Mouse (Mus musculus) intestine, embryonic 15.5 days (tissue): ENCODE data around the gene Smarca4. TPM values are rescaled to one million over a fixed set of nuclear protein-coding genes. Genes with fewer than 3 reads are reported as not detected.

Experiments used
- ATAC-seq: fragments of 200-750 bp; cut with Nextera tagmentation; 2 replicates; pipeline ENCODE4 v1.8.0; 2017; ENCODE audit warnings: moderate TSS enrichment, moderate library complexity
- H3K27ac ChIP-seq: fragments of 300-500 bp; sonication (generic); 2 replicates; pipeline ENCODE4 v1.5.1; 2015; ENCODE audit warnings: mild to moderate bottlenecking, inconsistent platforms
- H3K27me3 ChIP-seq: fragments of 300-500 bp; sonication (generic); replicated peaks from 2 replicates; pipeline ENCODE4 v1.6.1; 2015; ENCODE audit warnings: inconsistent platforms
- H3K36me3 ChIP-seq: fragments of 300-500 bp; sonication (generic); 2 replicates; pipeline ENCODE4 v1.6.1; 2015; ENCODE audit warnings: inconsistent platforms
- H3K4me1 ChIP-seq: fragments of 300-500 bp; sonication (generic); replicated peaks from 2 replicates; pipeline ENCODE4 v1.6.1; 2015; ENCODE audit warnings: inconsistent platforms
- H3K4me2 ChIP-seq: fragments of 300-500 bp; sonication (generic); replicated peaks from 2 replicates; pipeline ENCODE4 v1.6.1; 2015; ENCODE audit warnings: mild to moderate bottlenecking, inconsistent platforms
- H3K4me3 ChIP-seq: fragments of 300-500 bp; sonication (generic); replicated peaks from 2 replicates; pipeline ENCODE4 v1.5.1; 2015; ENCODE audit warnings: inconsistent platforms
- H3K9ac ChIP-seq: fragments of 300-500 bp; sonication (generic); 2 replicates; pipeline ENCODE4 v1.6.1; 2015; ENCODE audit warnings: inconsistent platforms
- H3K9me3 ChIP-seq: fragments of 300-500 bp; sonication (generic); 2 replicates; pipeline ENCODE4 v1.6.1; 2016; ENCODE audit warnings: inconsistent platforms
- WGBS: fragments of 180-500 bp; shearing (Covaris S2); methylation state at CpG from one replicate; pipeline ENCODE4 v1.1.7; 2015; 5-methylcytosine and 5-hydroxymethylcytosine counted together
- polyA plus RNA-seq: library from polyadenylated mRNA; unstranded; fragments of >200 nt; fragmentation: Nextera tagmentation; extraction: Ambion mirVana; gene quantifications from 2 replicates; pipeline ENCODE4 v1.2.1, GENCODE M21; 2015

Gene Smarca4
- polyA plus RNA-seq, 1 experiment from 2014 or later = 67.0 TPM

DNA sequence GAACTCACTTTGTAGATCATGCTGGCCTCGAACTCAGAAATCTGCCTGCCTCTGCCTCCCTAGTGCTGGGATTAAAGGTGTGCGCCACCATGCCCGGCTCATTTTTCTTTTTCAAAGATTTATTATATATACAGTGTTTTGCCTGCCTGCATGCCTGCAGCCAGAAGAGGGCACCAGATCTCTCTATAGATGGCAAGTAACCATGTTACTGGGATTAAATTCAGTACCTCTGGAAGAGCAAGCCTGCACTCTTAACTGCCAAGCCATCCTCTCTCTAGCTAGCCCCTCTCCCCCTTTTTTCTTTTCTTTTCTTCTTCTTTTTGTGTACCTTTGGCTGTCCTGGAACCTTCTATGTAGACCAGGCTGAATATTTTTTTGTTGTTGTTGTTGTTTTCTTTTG lies 14.7 kb downstream of the Smarca4 start:
- H3K36me3 ChIP-seq = peaks cover 25% of the 10 kb centered on the region
- 0 out of 2 replicates have a peak, but pooled peaks cover 2% of the 10 kb centered on the region for H3K4me1 ChIP-seq
- no peaks in the 10 kb centered on the region for H3K9me3 ChIP-seq
- H3K9ac ChIP-seq = no peak overlapping the region
- no peaks in the 10 kb centered on the region for H3K27me3 ChIP-seq
- H3K4me2 ChIP-seq = no peak overlapping the region
- no peak overlapping the region for H3K4me3 ChIP-seq
- 69% methylated on average over 3 of the region's 3 CpGs for WGBS
- ATAC-seq = no peak
- H3K27ac ChIP-seq = no peak overlapping the region

DNA sequence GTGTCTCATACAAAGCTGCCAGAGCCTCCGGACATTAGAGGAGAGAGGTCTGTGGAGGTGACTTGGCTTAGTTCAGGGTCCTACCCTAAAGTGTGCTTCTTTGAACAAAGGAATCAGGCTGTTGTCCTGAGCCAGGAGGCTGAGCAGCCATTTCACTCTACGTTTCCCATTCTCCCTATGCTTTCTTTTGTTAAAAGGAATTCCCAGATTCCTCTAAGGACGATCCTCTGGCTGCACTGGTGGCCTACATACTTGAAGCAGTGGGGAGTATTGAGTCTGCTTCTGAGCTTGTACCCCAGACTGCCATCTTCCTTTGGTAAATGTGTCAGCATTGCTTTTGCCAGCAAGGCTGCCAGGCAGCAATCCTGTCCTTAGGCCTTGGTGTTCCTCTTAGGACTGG lies 17.1 kb downstream of the Smarca4 start:
- Histone ChIP-seq H3K27ac (no peak overlapping the region), H3K9ac (no peak overlapping the region), H3K9me3 (no peaks in the 10 kb centered on the region), H3K36me3 (peaks cover 48% of the 10 kb centered on the region), H3K4me1 (0 out of 2 replicates have a peak, but pooled peaks cover 2% of the 10 kb centered on the region), H3K4me3 (no peak overlapping the region), H3K4me2 (no peak overlapping the region), H3K27me3 (no peaks in the 10 kb centered on the region)
- 88% methylated on average over 3 of the region's 3 CpGs for WGBS
- no peak for ATAC-seq

DNA sequence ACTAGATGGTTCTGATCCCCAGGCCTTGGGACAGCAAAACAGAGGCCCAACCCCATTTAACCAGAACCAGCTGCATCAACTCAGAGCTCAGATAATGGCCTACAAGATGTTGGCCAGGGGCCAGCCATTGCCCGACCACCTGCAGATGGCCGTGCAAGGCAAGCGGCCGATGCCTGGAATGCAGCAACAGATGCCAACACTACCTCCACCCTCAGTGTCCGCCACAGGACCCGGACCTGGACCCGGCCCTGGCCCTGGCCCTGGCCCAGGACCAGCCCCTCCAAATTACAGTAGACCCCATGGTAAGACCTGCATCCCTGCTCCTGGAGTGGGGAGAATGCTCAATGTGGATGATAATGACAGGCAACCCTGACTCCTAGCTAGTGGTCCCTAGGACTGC lies 19.7 kb downstream of the Smarca4 start:
- H3K4me1 ChIP-seq = no peaks in the 10 kb centered on the region
- ATAC-seq = no peak
- WGBS = 68% methylated on average over 7 of the region's 7 CpGs
- H3K27ac ChIP-seq = no peak overlapping the region
- no peaks in the 10 kb centered on the region for H3K9me3 ChIP-seq
- H3K36me3 ChIP-seq = peaks cover 70% of the 10 kb centered on the region
- H3K4me3 ChIP-seq = no peak overlapping the region
- H3K9ac ChIP-seq = no peak overlapping the region
- no peaks in the 10 kb centered on the region for H3K27me3 ChIP-seq
- no peak overlapping the region for H3K4me2 ChIP-seq

- ATAC-seq = no peak
Measured at GRCm38 (mm10) chr9:21639031-21639430, 23.1 kb downstream of the Smarca4 start.

DNA sequence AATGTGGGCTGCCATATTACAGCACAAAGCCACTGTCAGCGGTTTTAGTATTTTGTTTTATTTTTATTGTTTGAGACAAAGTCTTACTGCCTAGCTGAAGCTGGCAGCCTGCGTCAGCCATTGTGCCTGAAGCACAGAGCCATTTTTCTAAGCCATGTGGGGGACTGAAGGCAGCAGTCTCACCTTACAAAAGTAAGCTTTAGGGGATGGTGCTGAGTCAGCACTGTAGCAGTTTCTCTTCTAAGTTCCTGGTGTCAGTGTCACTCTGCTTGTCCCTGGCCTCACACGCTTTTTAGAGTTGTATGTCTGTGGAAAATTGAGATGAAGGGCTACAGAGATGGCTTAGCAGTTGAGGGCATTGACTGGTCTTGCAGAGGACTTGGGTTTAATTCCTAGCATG lies 30.4 kb downstream of the Smarca4 start:
- no peak overlapping the region for H3K9ac ChIP-seq
- ATAC-seq = no peak
- no peaks in the 10 kb centered on the region for H3K9me3 ChIP-seq
- H3K4me1 ChIP-seq = no peaks in the 10 kb centered on the region
- 89% methylated on average over 3 of the region's 3 CpGs for WGBS
- no peak overlapping the region for H3K4me2 ChIP-seq
- H3K27ac ChIP-seq = no peak overlapping the region
- H3K27me3 ChIP-seq = no peaks in the 10 kb centered on the region
- H3K4me3 ChIP-seq = no peak overlapping the region
- H3K36me3 ChIP-seq = peaks cover 59% of the 10 kb centered on the region

More at GRCm38 (mm10) chr9:21639031-21639430, 23.1 kb downstream of the Smarca4 start:
- Histone ChIP-seq H3K27ac (no peak overlapping the region), H3K9me3 (no peaks in the 10 kb centered on the region), H3K36me3 (peaks cover 92% of the 10 kb centered on the region), H3K4me3 (no peak overlapping the region), H3K4me1 (no peaks in the 10 kb centered on the region), H3K9ac (no peak overlapping the region), H3K4me2 (no peak overlapping the region), H3K27me3 (no peaks in the 10 kb centered on the region)
- 96% methylated on average over 11 of the region's 11 CpGs for WGBS

GRCm38 (mm10) chr9:21647721-21648120 lies 31.8 kb downstream of the Smarca4 start:
- no peak overlapping the region for H3K9ac ChIP-seq
- H3K4me3 ChIP-seq = no peak overlapping the region
- H3K4me2 ChIP-seq = no peak overlapping the region
- no peak for ATAC-seq
- H3K27ac ChIP-seq = no peak overlapping the region
- 96% methylated on average over 6 of the region's 6 CpGs for WGBS
- H3K9me3 ChIP-seq = no peaks in the 10 kb centered on the region
- H3K36me3 ChIP-seq = peaks cover 48% of the 10 kb centered on the region
- H3K27me3 ChIP-seq = no peaks in the 10 kb centered on the region
- H3K4me1 ChIP-seq = no peaks in the 10 kb centered on the region

DNA sequence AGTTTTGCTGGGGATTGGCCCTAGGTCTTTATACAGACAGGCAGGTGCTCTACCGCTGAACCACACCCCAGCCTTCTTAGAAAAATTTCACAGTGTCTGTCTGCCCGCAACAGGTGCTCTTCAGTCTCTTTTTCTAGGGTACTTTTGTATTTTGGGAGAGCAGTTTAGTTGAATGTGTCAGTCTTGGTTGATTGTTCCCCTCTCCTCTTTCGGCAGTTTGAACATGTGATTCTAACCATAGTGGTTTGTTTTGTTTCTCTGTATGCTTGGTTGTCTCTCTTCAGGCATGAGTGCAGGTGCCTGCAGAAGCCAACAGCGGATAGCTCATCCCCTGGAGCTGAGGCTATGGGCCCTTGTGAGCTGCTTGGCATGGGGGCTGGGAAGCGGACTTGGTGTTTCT lies 36.3 kb downstream of the Smarca4 start:
- WGBS = 89% methylated on average over 5 of the region's 5 CpGs
- Histone ChIP-seq H3K9ac (no peak overlapping the region), H3K4me3 (no peak overlapping the region), H3K4me1 (no peaks in the 10 kb centered on the region), H3K36me3 (peaks cover 32% of the 10 kb centered on the region), H3K9me3 (no peaks in the 10 kb centered on the region), H3K27me3 (no peaks in the 10 kb centered on the region), H3K4me2 (no peak overlapping the region), H3K27ac (no peak overlapping the region)
- ATAC-seq = no peak

DNA sequence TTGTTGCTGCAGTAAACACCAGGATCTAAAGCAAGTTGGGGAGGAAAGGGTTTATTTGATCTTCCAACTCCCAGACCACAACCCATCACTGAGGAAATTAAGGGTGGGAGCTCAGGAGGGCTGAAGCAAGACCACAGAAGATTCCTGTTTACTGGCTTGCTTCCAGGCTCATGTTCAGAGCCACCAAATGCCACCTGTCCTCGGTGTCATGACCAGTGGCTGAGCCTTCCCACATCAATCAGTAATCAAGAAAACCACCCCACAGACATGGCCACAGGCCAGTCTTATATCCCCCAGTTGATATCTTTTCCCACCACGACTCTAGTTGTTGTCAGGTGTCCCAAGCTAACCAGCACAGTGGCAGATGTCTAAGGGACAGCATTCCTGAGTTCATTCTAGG lies 37.3 kb downstream of the Smarca4 start:
- Histone ChIP-seq H3K27me3 (no peaks in the 10 kb centered on the region), H3K27ac (no peak overlapping the region), H3K4me3 (no peak overlapping the region), H3K36me3 (peaks cover 24% of the 10 kb centered on the region), H3K4me2 (no peak overlapping the region), H3K9ac (no peak overlapping the region), H3K9me3 (no peaks in the 10 kb centered on the region), H3K4me1 (no peaks in the 10 kb centered on the region)
- ATAC-seq = no peak
- 92% methylated on average over 2 of the region's 2 CpGs for WGBS

DNA sequence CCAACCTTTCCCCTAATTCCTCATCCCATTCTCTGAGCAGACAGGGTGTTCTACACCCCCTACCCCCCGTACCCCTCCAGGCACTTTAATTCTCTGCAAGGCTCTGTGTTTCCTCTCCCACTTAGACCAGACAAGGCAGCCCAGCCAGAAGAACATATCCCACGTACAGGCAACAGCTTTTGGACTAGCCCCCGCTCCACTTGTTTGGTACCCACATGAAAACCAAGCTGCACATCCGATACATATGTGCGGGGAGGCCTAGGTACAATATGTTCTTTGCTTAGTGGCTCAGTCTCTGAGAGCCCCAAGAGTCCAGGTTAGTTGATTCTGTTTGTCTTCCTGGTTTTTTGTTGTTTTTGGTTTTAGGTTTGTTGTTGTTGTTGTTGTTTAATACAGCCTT lies 46.1 kb downstream of the Smarca4 start:
- H3K36me3 ChIP-seq = peaks cover 71% of the 10 kb centered on the region
- no peak for ATAC-seq
- no peak overlapping the region for H3K9ac ChIP-seq
- 95% methylated on average over 5 of the region's 5 CpGs for WGBS
- H3K27ac ChIP-seq = no peak overlapping the region
- H3K4me2 ChIP-seq = no peak overlapping the region
- no peak overlapping the region for H3K4me3 ChIP-seq
- no peaks in the 10 kb centered on the region for H3K27me3 ChIP-seq
- no peaks in the 10 kb centered on the region for H3K4me1 ChIP-seq
- H3K9me3 ChIP-seq = no peaks in the 10 kb centered on the region

DNA sequence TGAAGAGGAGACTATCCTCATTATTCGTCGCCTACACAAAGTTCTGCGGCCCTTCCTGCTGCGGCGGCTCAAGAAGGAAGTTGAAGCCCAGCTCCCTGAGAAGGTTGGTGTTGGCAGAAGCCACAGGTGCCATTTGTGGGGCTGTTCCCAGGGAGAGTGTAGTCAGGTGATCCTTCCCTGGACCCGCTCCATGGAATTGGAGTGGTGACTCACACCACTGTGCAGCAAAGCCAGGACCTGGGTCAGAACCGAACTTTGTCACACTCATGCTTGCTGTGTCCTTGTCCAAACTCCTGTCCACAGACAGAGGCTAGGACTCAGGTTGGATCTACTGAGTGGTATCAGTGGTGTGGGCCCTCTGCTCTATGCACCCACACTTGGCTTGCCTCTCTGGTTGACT lies 53.0 kb downstream of the Smarca4 start:
- 93% methylated on average over 7 of the region's 7 CpGs for WGBS
- H3K9ac ChIP-seq = no peak overlapping the region
- no peak for ATAC-seq
- no peaks in the 10 kb centered on the region for H3K27me3 ChIP-seq
- H3K4me1 ChIP-seq = no peaks in the 10 kb centered on the region
- H3K9me3 ChIP-seq = no peaks in the 10 kb centered on the region
- H3K4me3 ChIP-seq = no peak overlapping the region
- no peak overlapping the region for H3K4me2 ChIP-seq
- no peak overlapping the region for H3K27ac ChIP-seq
- H3K36me3 ChIP-seq = peaks cover 88% of the 10 kb centered on the region

- H3K27ac ChIP-seq = no peak overlapping the region
- no peaks in the 10 kb centered on the region for H3K27me3 ChIP-seq
- peaks cover 87% of the 10 kb centered on the region for H3K36me3 ChIP-seq
- no peaks in the 10 kb centered on the region for H3K9me3 ChIP-seq
- H3K4me3 ChIP-seq = no peak overlapping the region
- no peak for ATAC-seq
- no peaks in the 10 kb centered on the region for H3K4me1 ChIP-seq
- no peak overlapping the region for H3K9ac ChIP-seq
- no peak overlapping the region for H3K4me2 ChIP-seq
- 87% methylated on average over 6 of the region's 6 CpGs for WGBS
Measured at GRCm38 (mm10) chr9:21670354-21670753, 54.4 kb downstream of the Smarca4 start.

GRCm38 (mm10) chr9:21671753-21672152 lies 55.8 kb downstream of the Smarca4 start:
- WGBS = 94% methylated on average over 5 of the region's 5 CpGs
- H3K27ac ChIP-seq = no peak overlapping the region
- H3K27me3 ChIP-seq = no peaks in the 10 kb centered on the region
- ATAC-seq = no peak
- H3K4me1 ChIP-seq = no peaks in the 10 kb centered on the region
- H3K36me3 ChIP-seq = peaks cover 79% of the 10 kb centered on the region
- no peak overlapping the region for H3K4me2 ChIP-seq
- H3K9me3 ChIP-seq = no peaks in the 10 kb centered on the region
- H3K9ac ChIP-seq = no peak overlapping the region
- no peak overlapping the region for H3K4me3 ChIP-seq

GRCm38 (mm10) chr9:21677706-21678105 lies 61.7 kb downstream of the Smarca4 start:
- H3K36me3 ChIP-seq = peaks cover 65% of the 10 kb centered on the region
- H3K4me1 ChIP-seq = no peaks in the 10 kb centered on the region
- no peak for ATAC-seq
- H3K4me2 ChIP-seq = no peak overlapping the region
- H3K27me3 ChIP-seq = no peaks in the 10 kb centered on the region
- H3K9me3 ChIP-seq = no peaks in the 10 kb centered on the region
- no peak overlapping the region for H3K9ac ChIP-seq
- WGBS = 92% methylated on average over 17 of the region's 17 CpGs
- no peak overlapping the region for H3K4me3 ChIP-seq
- H3K27ac ChIP-seq = no peak overlapping the region
